Mouse (Mus musculus) stomach, postnatal 0 days (tissue): ENCODE data around the gene Papss1.

Source experiments
- CTCF ChIP-seq: IDR thresholded peaks from 2 replicates; pipeline ENCODE4 v1.5.1; 2016; ENCODE audit warnings: antibody characterized with exemption, low read depth, mild to moderate bottlenecking, moderate library complexity
- EP300 ChIP-seq: optimal IDR thresholded peaks from 2 replicates; pipeline ENCODE3; 2016; ENCODE audit warnings: antibody characterized with exemption

DNA sequence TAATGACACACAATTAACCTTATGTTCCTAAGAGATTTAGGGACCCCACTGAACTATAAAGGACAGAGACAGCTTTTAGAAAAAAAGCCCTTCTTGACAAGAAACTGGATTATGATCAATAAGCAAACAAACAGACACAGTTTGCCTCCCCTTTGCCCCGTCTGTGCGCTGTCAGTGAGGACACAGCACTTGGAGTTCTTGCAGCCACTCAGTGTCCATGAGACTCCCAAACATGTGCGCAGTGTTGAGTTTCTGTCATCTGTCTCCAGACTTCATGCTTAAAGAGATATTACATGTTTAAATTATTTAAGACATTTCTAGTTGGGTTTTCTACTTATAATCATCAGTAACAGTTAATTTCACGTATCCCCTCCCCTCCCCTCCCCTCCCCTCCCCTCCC, 45.1 kb downstream of the Papss1 start:
- TF ChIP-seq CTCF (no peak), EP300 (no peak)
